Comparison of ENCODE assay signal across 8 mouse cellular contexts in genomic region chr11:118957070-118957471, GRCm38 (mm10). TPM values are rescaled to one million over a fixed set of nuclear protein-coding genes. Genes with fewer than 3 reads are reported as not detected.
DNase-seq lines count a peak whose midpoint lies in the region; ATAC-seq lines count a peak whose summit lies in the region.

No protein-coding gene starts in this region.

- ATAC-seq in embryonic facial prominence, embryonic 15.5 days (ENCODE audit: insufficient number of reproducible peaks, low FRiP score, low TSS enrichment, low read depth): peak; percentile 31; the same call in 1 of the 2 replicates
- peak; percentile 24; the same call in 1 of the 2 replicates for ATAC-seq in heart, embryonic 12.5 days (ENCODE audit: insufficient number of reproducible peaks, low FRiP score)
- no peak for ATAC-seq in inflammation-experienced regulatory T-cells, adult 6 months

- no peak overlapping the region for H3K9ac ChIP-seq in embryonic facial prominence, embryonic 15.5 days
- H3K9ac ChIP-seq in heart, embryonic 12.5 days: peak overlapping the region; percentile 35; the same call in 1 of the 2 replicates

- 43% methylated on average over 14 of the region's 14 CpGs for WGBS in embryonic facial prominence, embryonic 15.5 days
- 40% methylated on average over 14 of the region's 14 CpGs for WGBS in heart, embryonic 12.5 days

- H3K4me3 ChIP-seq in embryonic facial prominence, embryonic 15.5 days (replicated peaks): no peak overlapping the region
- H3K4me3 ChIP-seq in heart, embryonic 12.5 days: no peak overlapping the region

- H3K36me3 ChIP-seq in embryonic facial prominence, embryonic 15.5 days: no peaks in the 10 kb centered on the region
- H3K36me3 ChIP-seq in heart, embryonic 12.5 days: no peaks in the 10 kb centered on the region

- peak; percentile 65 for DNase-seq in layer of hippocampus, adult 11-12 months (ENCODE audit: low spot score)
- no peak for DNase-seq in layer of hippocampus, adult 9-10 months (ENCODE audit: low spot score)
- DNase-seq in left cerebral cortex, adult 18-20 months (ENCODE audit: low spot score in 2 of 2): peak; percentile 48 to 61
- peak; percentile 61 for DNase-seq in ovary, postnatal 36 days (ENCODE audit: low spot score)
- no peak for DNase-seq in c-Kit-positive CD71-positive TER-119-positive erythroid progenitor cells, embryonic 14.5 days (ENCODE audit: low spot score)

- no peaks in the 10 kb centered on the region for H3K27me3 ChIP-seq in embryonic facial prominence, embryonic 15.5 days
- peaks cover 35% of the 10 kb centered on the region for H3K27me3 ChIP-seq in heart, embryonic 12.5 days (replicated peaks)

- peaks cover 18% of the 10 kb centered on the region for H3K4me1 ChIP-seq in embryonic facial prominence, embryonic 15.5 days
- H3K4me1 ChIP-seq in heart, embryonic 12.5 days (replicated peaks): peaks cover 18% of the 10 kb centered on the region

- no peaks in the 10 kb centered on the region for H3K9me3 ChIP-seq in embryonic facial prominence, embryonic 15.5 days (replicated peaks)
- no peaks in the 10 kb centered on the region for H3K9me3 ChIP-seq in heart, embryonic 12.5 days (replicated peaks)

- no peak overlapping the region for H3K27ac ChIP-seq in embryonic facial prominence, embryonic 15.5 days (replicated peaks)
- 0 out of 2 replicates have a peak overlapping the region, but pooled peaks have one; percentile 22 for H3K27ac ChIP-seq in heart, embryonic 12.5 days (ENCODE audit: poor library complexity, severe bottlenecking)

- H3K4me2 ChIP-seq in embryonic facial prominence, embryonic 15.5 days (replicated peaks): no peak overlapping the region
- peak overlapping the region; percentile 45; the same call in 1 of the 2 replicates for H3K4me2 ChIP-seq in heart, embryonic 12.5 days

RNA-seq across cellular contexts. Expression of gene Enpp7, which starts 30.9 kb away (rescaled TPM):
- not detected in 2 replicates for polyA plus RNA-seq in embryonic facial prominence, embryonic 15.5 days (2015; fragmentation: Nextera tagmentation; extraction: Ambion mirVana)
- not detected in 2 replicates for polyA plus RNA-seq in heart, embryonic 12.5 days (2016; fragmentation: Nextera tagmentation; extraction: Ambion mirVana)
- total RNA-seq in left cerebral cortex, adult 18-20 months (2021): not detected
- not detected for polyA plus RNA-seq in inflammation-experienced regulatory T-cells, adult 6 months (2017; shearing (Covaris generic))

RNA-seq across cellular contexts. Expression of gene Rbfox3, which starts 45.7 kb away (rescaled TPM):
- 0.55 and 0.58 TPM in 2 replicates for polyA plus RNA-seq in embryonic facial prominence, embryonic 15.5 days (2015; fragmentation: Nextera tagmentation; extraction: Ambion mirVana)
- polyA plus RNA-seq in heart, embryonic 12.5 days (2016; fragmentation: Nextera tagmentation; extraction: Ambion mirVana): 0.08 and 0.26 TPM in 2 replicates
- total RNA-seq in left cerebral cortex, adult 18-20 months (2021): 100 to 1,000 TPM; 301 to 331 TPM
- under 1 TPM in 1 of 3 experiments, not detected in 2; 0.30 TPM for polyA plus RNA-seq in inflammation-experienced regulatory T-cells, adult 6 months (2017; shearing (Covaris generic))

Comparison
In these comparisons a context has a peak if more than half of its experiments do, and no peak if none do; other contexts are left out.
1. DNase-seq: peak in layer of hippocampus, adult 11-12 months (single experiment), left cerebral cortex, adult 18-20 months (2 of 2) and ovary, postnatal 36 days (single experiment); none in layer of hippocampus, adult 9-10 months (single experiment) and c-Kit-positive CD71-positive TER-119-positive erythroid progenitor cells, embryonic 14.5 days (single experiment).